Mouse (Mus musculus) ES-E14 (cell line): ENCODE measurements at regions not wholly inside any gene's neighbourhood (a gene's known extent, or its start where the extent isn't known, plus 50 kb on each side); places are given as distances from the start of the nearest gene placed in this dataset.

Source experiments
- MAFK ChIP-seq: IDR thresholded peaks from 2 replicates; pipeline ENCODE4 v1.6.1; 2014; ENCODE audit warnings: mild to moderate bottlenecking, low read depth, low read length, inconsistent platforms; ENCODE audit not compliant: insufficient read depth
- ZNF384 ChIP-seq: IDR thresholded peaks from 2 replicates; pipeline ENCODE4 v1.6.1; 2012; ENCODE audit warnings: low read depth, low read length, inconsistent platforms

GRCm38 (mm10) chr8:125338222-125338621 is 231.4 kb downstream of the Sipa1l2 start:
- no peak for TF ChIP-seq ZNF384
- TF ChIP-seq MAFK = no peak
